13 mouse cellular contexts compared by ENCODE assay signal in genomic region chr4:129035851-129036445, GRCm38 (mm10). TPM values are rescaled to one million over a fixed set of nuclear protein-coding genes. Genes with fewer than 3 reads are reported as not detected.
DNase-seq lines count a peak whose midpoint lies in the region; ATAC-seq and TF ChIP-seq lines count a peak whose summit lies in the region.
"Had no signal": no experiment of that assay in that cellular context is flagged by ENCODE, and none has a peak within 500 bp of the region (broad histone marks: within the 10 kb centered on the region; RNA-seq: fewer than 3 reads in every experiment).

No protein-coding gene starts in this region.

- no peaks in the 10 kb centered on the region for H3K36me3 ChIP-seq in lung, embryonic 14.5 days (ENCODE audit: insufficient read depth)
- no peaks in the 10 kb centered on the region for H3K36me3 ChIP-seq in lung, postnatal 0 days (ENCODE audit: insufficient read depth, low read length)
- no peaks in the 10 kb centered on the region for H3K36me3 ChIP-seq in CH12.LX (replicated peaks in 1 of 2; ENCODE audit: control insufficient read depth in 1 of 2, insufficient read depth in 1 of 2, low read length in 1 of 2)
- H3K36me3 ChIP-seq: hindbrain, embryonic 12.5 days; midbrain, embryonic 12.5 days; neural tube, embryonic 12.5 days had no signal

- no peaks in the 10 kb centered on the region for H3K9me3 ChIP-seq in lung, embryonic 14.5 days (ENCODE audit: low read depth, low read length)
- no peaks in the 10 kb centered on the region for H3K9me3 ChIP-seq in lung, postnatal 0 days (ENCODE audit: low read length)
- H3K9me3 ChIP-seq in CH12.LX (replicated peaks; ENCODE audit: low read length), result no peaks in the 10 kb centered on the region
- H3K9me3 ChIP-seq: forebrain, embryonic 13.5 days; hindbrain, embryonic 12.5 days; midbrain, embryonic 12.5 days; neural tube, embryonic 12.5 days had no signal

- H3K27ac ChIP-seq in lung, embryonic 14.5 days (ENCODE audit: low read depth), result 0 out of 2 replicates have a peak overlapping the region, but pooled peaks have one; percentile 42
- H3K27ac ChIP-seq in lung, postnatal 0 days (ENCODE audit: low read length), result no peak overlapping the region
- peak overlapping the region; percentile 79 for H3K27ac ChIP-seq in CH12.LX (ENCODE audit: insufficient read depth, low read depth)
- H3K27ac ChIP-seq: forebrain, embryonic 13.5 days; hindbrain, embryonic 12.5 days; liver, embryonic 14.5 days; midbrain, embryonic 12.5 days; neural tube, embryonic 12.5 days had no signal

- TF ChIP-seq EP300 in lung, postnatal 0 days (IDR thresholded peaks at IDR 0.05), result no peak
- no peak for TF ChIP-seq EP300 in CH12.LX (IDR thresholded peaks at IDR 0.05; ENCODE audit: low read length)

- DNase-seq in lung, embryonic 14.5 days, result no peak
- no peak for DNase-seq in lung, postnatal 0 days (ENCODE audit: low spot score)
- DNase-seq in CH12.LX (ENCODE audit: extremely low read depth), result no peak
- DNase-seq in adrenal gland, postnatal 14 days, result peak; percentile 66
- DNase-seq in cerebellum, adult 9-11 months, result no peak
- no peak for DNase-seq in left cerebral cortex, adult 18-20 months (ENCODE audit: low spot score in 2 of 2)

- no peak overlapping the region for H3K4me3 ChIP-seq in lung, embryonic 14.5 days (ENCODE audit: low read depth, low read length)
- H3K4me3 ChIP-seq in lung, postnatal 0 days (ENCODE audit: low read depth, low read length), result no peak overlapping the region
- no peak overlapping the region for H3K4me3 ChIP-seq in CH12.LX (replicated peaks in 1 of 3; ENCODE audit: low read depth in 2 of 3, low read length in 2 of 3, poor library complexity in 1 of 3)
- H3K4me3 ChIP-seq: forebrain, embryonic 13.5 days; hindbrain, embryonic 12.5 days; midbrain, embryonic 12.5 days; neural tube, embryonic 12.5 days had no signal

- peaks cover 13% of the 10 kb centered on the region; the same call in 1 of the 2 replicates for H3K4me1 ChIP-seq in lung, embryonic 14.5 days (ENCODE audit: insufficient read depth)
- peaks cover 15% of the 10 kb centered on the region; the same call in 1 of the 2 replicates for H3K4me1 ChIP-seq in lung, postnatal 0 days (ENCODE audit: insufficient read depth, low read depth, low read length)
- peaks cover 19 to 44% of the 10 kb centered on the region in 2 experiments for H3K4me1 ChIP-seq in CH12.LX (ENCODE audit: control insufficient read depth in 1 of 2, insufficient read depth in 2 of 2)
- H3K4me1 ChIP-seq: midbrain, embryonic 12.5 days had no signal

- no peak for ATAC-seq in lung, embryonic 14.5 days (ENCODE audit: insufficient read depth)
- ATAC-seq in lung, postnatal 0 days, result no peak
- 0 out of 2 replicates have a peak, but pooled peaks have one; percentile 6 for ATAC-seq in monocyte, adult 5-6 weeks (replicated peaks; ENCODE audit: insufficient number of reproducible peaks, low FRiP score, low TSS enrichment, poor library complexity, severe bottlenecking)
- no peak for ATAC-seq in erythroblast, adult 5-6 weeks (replicated peaks; ENCODE audit: low FRiP score, poor library complexity, severe bottlenecking)
- ATAC-seq: forebrain, embryonic 13.5 days had no signal

- H3K9ac ChIP-seq in lung, embryonic 14.5 days, result no peak overlapping the region
- no peak overlapping the region for H3K9ac ChIP-seq in lung, postnatal 0 days (replicated peaks; ENCODE audit: low read depth)
- H3K9ac ChIP-seq in CH12.LX (ENCODE audit: insufficient read depth, low read depth), result no peak overlapping the region
- H3K9ac ChIP-seq: forebrain, embryonic 13.5 days; hindbrain, embryonic 12.5 days; liver, embryonic 14.5 days; midbrain, embryonic 12.5 days; neural tube, embryonic 12.5 days had no signal

- no peaks in the 10 kb centered on the region for H3K79me2 ChIP-seq in CH12.LX (replicated peaks; ENCODE audit: control insufficient read depth, extremely low read depth, insufficient read depth, poor library complexity, severe bottlenecking)

- 55% methylated on average over 7 of the region's 7 CpGs for WGBS in lung, embryonic 14.5 days
- 54% methylated on average over 7 of the region's 7 CpGs for WGBS in lung, postnatal 0 days

- in situ Hi-C loops in CH12.LX (cut with MboI; ENCODE audit: low pct_ligation_motif_present, low pct_unique_long_range_greater_than_20kb, low sequenced_read_pairs), result loop anchor here (10.0 kb wide), 1 partner anchor 61 kb away; no protein-coding TSS in a partner anchor

- H3K27me3 ChIP-seq in lung, embryonic 14.5 days (ENCODE audit: insufficient read depth, low read length), result no peaks in the 10 kb centered on the region
- H3K27me3 ChIP-seq in lung, postnatal 0 days (replicated peaks; ENCODE audit: insufficient read depth, low read length), result no peaks in the 10 kb centered on the region
- no peaks in the 10 kb centered on the region for H3K27me3 ChIP-seq in CH12.LX (replicated peaks)
- H3K27me3 ChIP-seq: hindbrain, embryonic 12.5 days; neural tube, embryonic 12.5 days had no signal

- no peak for TF ChIP-seq CTCF in lung, embryonic 14.5 days (IDR thresholded peaks at IDR 0.05; ENCODE audit: low read depth)
- no peak for TF ChIP-seq CTCF in lung, postnatal 0 days (IDR thresholded peaks at IDR 0.05)
- TF ChIP-seq CTCF in CH12.LX (conservative IDR thresholded peaks at IDR 0.05 in 1 of 2, IDR thresholded peaks at IDR 0.05 in 1 of 2; ENCODE audit: low read depth in 2 of 2, low read length in 2 of 2), result no peak

- dilution Hi-C loops in CH12.LX (cut with MboI; ENCODE audit: extremely low pct_ligation_motif_present, extremely low pct_unique_long_range_greater_than_20kb, low sequenced_read_pairs), result no loop called here

- no peak for TF ChIP-seq POLR2A in CH12.LX (IDR thresholded peaks at IDR 0.05; ENCODE audit: low read depth, low read length)

- no peak for TF ChIP-seq RAD21 in CH12.LX (IDR thresholded peaks at IDR 0.05; ENCODE audit: low read depth, low read length)

- H3K4me2 ChIP-seq in lung, embryonic 14.5 days, result no peak overlapping the region
- no peak overlapping the region for H3K4me2 ChIP-seq in lung, postnatal 0 days (replicated peaks; ENCODE audit: low read depth, low read length)
- peak overlapping the region; percentile 23; the same call in 1 of the 2 replicates for H3K4me2 ChIP-seq in CH12.LX (ENCODE audit: insufficient read depth, low read depth, poor library complexity, severe bottlenecking)
- H3K4me2 ChIP-seq: forebrain, embryonic 13.5 days; hindbrain, embryonic 12.5 days; midbrain, embryonic 12.5 days; neural tube, embryonic 12.5 days had no signal

TF ChIP-seq in CH12.LX, 34 proteins besides CTCF, POLR2A, EP300 and RAD21:
- no peak for TF ChIP-seq ETS1 (conservative IDR thresholded peaks at IDR 0.05; ENCODE audit: low read depth, low read length)
- TF ChIP-seq RCOR1 (conservative IDR thresholded peaks at IDR 0.05; ENCODE audit: low read depth, low read length), result no peak
- no peak for TF ChIP-seq MEF2A (IDR thresholded peaks at IDR 0.05; ENCODE audit: borderline replicate concordance, low read depth, low read length)
- no peak for TF ChIP-seq E2F4 (IDR thresholded peaks at IDR 0.05; ENCODE audit: insufficient replicate concordance, low read depth, low read length)
- no peak for TF ChIP-seq USF2 (conservative IDR thresholded peaks at IDR 0.05; ENCODE audit: low read depth, low read length)
- no peak for TF ChIP-seq KAT2A (IDR thresholded peaks at IDR 0.05; ENCODE audit: insufficient replicate concordance, low read length)
- TF ChIP-seq POLR2AphosphoS2 (IDR thresholded peaks at IDR 0.05; ENCODE audit: low read depth, low read length), result no peak
- no peak for TF ChIP-seq BHLHE40 (IDR thresholded peaks at IDR 0.05; ENCODE audit: low read depth, low read length)
- TF ChIP-seq HCFC1 (IDR thresholded peaks at IDR 0.05; ENCODE audit: low read depth, low read length), result no peak

RNA-seq across cellular contexts. Expression of gene Rnf19b, which starts 22.1 kb away (rescaled TPM):
- polyA plus RNA-seq in lung, embryonic 14.5 days (2014; fragmentation: Nextera tagmentation; extraction: Ambion mirVana), result 7.9 and 8.5 TPM in 2 replicates
- polyA plus RNA-seq in lung, postnatal 0 days (2015; fragmentation: Nextera tagmentation; extraction: Ambion mirVana), result 10.9 and 11.7 TPM in 2 replicates
- total RNA-seq in CH12.LX (2012; rRNA removed), result 65.3 and 75.3 TPM in 2 replicates
- total RNA-seq in CH12.LX (2014; rRNA removed), result 104 and 111 TPM in 2 replicates
- 98.3 and 102 TPM in 2 replicates for polyA plus RNA-seq in CH12.LX (2012; ENCODE audit: insufficient read length, low read depth)
- 23.8 and 25.9 TPM in 2 replicates for total RNA-seq in adrenal gland, postnatal 14 days (2021)
- 223 to 304 TPM (median 264 TPM) in 3 replicates for total RNA-seq in monocyte, adult 5-6 weeks (2017)
- 10 to 100 TPM; 54.7 to 59.3 TPM for total RNA-seq in left cerebral cortex, adult 18-20 months (2021)
- 9.6 and 12.5 TPM in 2 replicates for total RNA-seq in erythroblast, adult 5-6 weeks (2015; ENCODE audit: low replicate concordance)
- total RNA-seq in erythroblast, adult 5-6 weeks (2017; ENCODE audit: low replicate concordance), result 19.2 and 30.5 TPM in 2 replicates

RNA-seq across cellular contexts. Expression of gene Ak2, which starts 44.2 kb away (rescaled TPM):
- 138 and 148 TPM in 2 replicates for polyA plus RNA-seq in lung, embryonic 14.5 days (2014; fragmentation: Nextera tagmentation; extraction: Ambion mirVana)
- 85.7 and 89.7 TPM in 2 replicates for polyA plus RNA-seq in lung, postnatal 0 days (2015; fragmentation: Nextera tagmentation; extraction: Ambion mirVana)
- 269 and 278 TPM in 2 replicates for total RNA-seq in CH12.LX (2012; rRNA removed)
- total RNA-seq in CH12.LX (2014; rRNA removed), result 280 and 293 TPM in 2 replicates
- polyA plus RNA-seq in CH12.LX (2012; ENCODE audit: insufficient read length, low read depth), result 343 and 363 TPM in 2 replicates
- 175 and 204 TPM in 2 replicates for total RNA-seq in adrenal gland, postnatal 14 days (2021)
- total RNA-seq in monocyte, adult 5-6 weeks (2017), result 62.2 to 89.0 TPM (median 73.4 TPM) in 3 replicates
- 10 to 100 TPM; 24.3 to 27.2 TPM for total RNA-seq in left cerebral cortex, adult 18-20 months (2021)
- 15.4 and 25.7 TPM in 2 replicates for total RNA-seq in erythroblast, adult 5-6 weeks (2015; ENCODE audit: low replicate concordance)
- total RNA-seq in erythroblast, adult 5-6 weeks (2017; ENCODE audit: low replicate concordance), result 28.7 and 31.4 TPM in 2 replicates
